Mouse (Mus musculus): ENCODE results near the gene Gm9767. TPM values are rescaled to one million over a fixed set of nuclear protein-coding genes. Genes with fewer than 3 reads are reported as not detected.

Gm9767 gene
- polyA plus RNA-seq, 1 experiment from 2014 or later: 0.20 TPM

GRCm38 (mm10) chr10:26079678-26080077, 1.6 kb downstream of the Gm9767 start:
- Histone ChIP-seq H3K4me3 (ENCODE audit: low read length) (no peak overlapping the region), H3K9ac (ENCODE audit: low read depth, low read length) (no peak overlapping the region), H3K27ac (ENCODE audit: low read depth, low read length) (no peak overlapping the region), H3K36me3 (ENCODE audit: control insufficient read depth, insufficient read depth, low read length) (no peaks in the 10 kb centered on the region), H3K27me3 (ENCODE audit: control insufficient read depth, insufficient read depth, low read length) (peaks cover 6% of the 10 kb centered on the region; the same call in 1 of the 2 replicates), H3K4me2 (replicated peaks; ENCODE audit: low read depth, low read length) (no peak overlapping the region), H3K4me1 (ENCODE audit: control insufficient read depth, insufficient read depth, low read length) (no peaks in the 10 kb centered on the region), H3K9me3 (ENCODE audit: control insufficient read depth, low read length) (no peaks in the 10 kb centered on the region)
- no peak for ATAC-seq (ENCODE audit: low FRiP score, low TSS enrichment)
- 79% methylated on average over 3 of the region's 3 CpGs for WGBS

GRCm38 (mm10) chr10:26082081-26082480, 4.0 kb downstream of the Gm9767 start:
- H3K4me2 ChIP-seq (replicated peaks; ENCODE audit: low read depth, low read length): no peak overlapping the region
- 67% methylated on average over 4 of the region's 4 CpGs for WGBS
- no peak overlapping the region for H3K9ac ChIP-seq (ENCODE audit: low read depth, low read length)
- H3K4me3 ChIP-seq (ENCODE audit: low read length): no peak overlapping the region
- no peak for ATAC-seq (ENCODE audit: low FRiP score, low TSS enrichment)
- peaks cover 6% of the 10 kb centered on the region; the same call in 1 of the 2 replicates for H3K27me3 ChIP-seq (ENCODE audit: control insufficient read depth, insufficient read depth, low read length)
- no peaks in the 10 kb centered on the region for H3K9me3 ChIP-seq (ENCODE audit: control insufficient read depth, low read length)
- H3K36me3 ChIP-seq (ENCODE audit: control insufficient read depth, insufficient read depth, low read length): no peaks in the 10 kb centered on the region
- no peaks in the 10 kb centered on the region for H3K4me1 ChIP-seq (ENCODE audit: control insufficient read depth, insufficient read depth, low read length)
- H3K27ac ChIP-seq (ENCODE audit: low read depth, low read length): no peak overlapping the region

- WGBS: 87% methylated on average over 3 of the region's 3 CpGs
- no peak for ATAC-seq (ENCODE audit: low FRiP score, low TSS enrichment)
Observed at GRCm38 (mm10) chr10:26103330-26103982, 25.4 kb downstream of the Gm9767 start.

GRCm38 (mm10) chr10:26114409-26114808, 36.4 kb downstream of the Gm9767 start:
- no peaks in the 10 kb centered on the region for H3K27me3 ChIP-seq (ENCODE audit: control insufficient read depth, insufficient read depth, low read length)
- no peaks in the 10 kb centered on the region for H3K4me1 ChIP-seq (ENCODE audit: control insufficient read depth, insufficient read depth, low read length)
- 90% methylated on average over 4 of the region's 4 CpGs for WGBS

More at GRCm38 (mm10) chr10:26103330-26103982, 25.4 kb downstream of the Gm9767 start:
- Histone ChIP-seq H3K4me3 (ENCODE audit: low read length) (no peak overlapping the region), H3K4me2 (replicated peaks; ENCODE audit: low read depth, low read length) (no peak overlapping the region), H3K27me3 (ENCODE audit: control insufficient read depth, insufficient read depth, low read length) (no peaks in the 10 kb centered on the region), H3K4me1 (ENCODE audit: control insufficient read depth, insufficient read depth, low read length) (no peaks in the 10 kb centered on the region), H3K27ac (ENCODE audit: low read depth, low read length) (no peak overlapping the region), H3K9me3 (ENCODE audit: control insufficient read depth, low read length) (no peaks in the 10 kb centered on the region), H3K36me3 (ENCODE audit: control insufficient read depth, insufficient read depth, low read length) (no peaks in the 10 kb centered on the region), H3K9ac (ENCODE audit: low read depth, low read length) (no peak overlapping the region)

GRCm38 (mm10) chr10:26119067-26119821, 41.2 kb downstream of the Gm9767 start:
- no peak overlapping the region for H3K27ac ChIP-seq (ENCODE audit: low read depth, low read length)
- no peaks in the 10 kb centered on the region for H3K4me1 ChIP-seq (ENCODE audit: control insufficient read depth, insufficient read depth, low read length)
- 92% methylated on average over 6 of the region's 6 CpGs for WGBS
- no peak overlapping the region for H3K4me3 ChIP-seq (ENCODE audit: low read length)
- no peak overlapping the region for H3K9ac ChIP-seq (ENCODE audit: low read depth, low read length)
- H3K9me3 ChIP-seq (ENCODE audit: control insufficient read depth, low read length): no peaks in the 10 kb centered on the region
- no peak overlapping the region for H3K4me2 ChIP-seq (replicated peaks; ENCODE audit: low read depth, low read length)
- H3K36me3 ChIP-seq (ENCODE audit: control insufficient read depth, insufficient read depth, low read length): no peaks in the 10 kb centered on the region
- no peak for ATAC-seq (ENCODE audit: low FRiP score, low TSS enrichment)
- H3K27me3 ChIP-seq (ENCODE audit: control insufficient read depth, insufficient read depth, low read length): no peaks in the 10 kb centered on the region

More at GRCm38 (mm10) chr10:26114409-26114808, 36.4 kb downstream of the Gm9767 start:
- Histone ChIP-seq H3K36me3 (ENCODE audit: control insufficient read depth, insufficient read depth, low read length) (no peaks in the 10 kb centered on the region), H3K4me2 (replicated peaks; ENCODE audit: low read depth, low read length) (no peak overlapping the region), H3K9ac (ENCODE audit: low read depth, low read length) (no peak overlapping the region), H3K9me3 (ENCODE audit: control insufficient read depth, low read length) (no peaks in the 10 kb centered on the region), H3K27ac (ENCODE audit: low read depth, low read length) (no peak overlapping the region), H3K4me3 (ENCODE audit: low read length) (no peak overlapping the region)
- no peak for ATAC-seq (ENCODE audit: low FRiP score, low TSS enrichment)

- 78% methylated on average over 1 of the region's 1 CpGs for WGBS
- Histone ChIP-seq H3K9ac (ENCODE audit: low read depth, low read length) (no peak overlapping the region), H3K4me3 (ENCODE audit: low read length) (no peak overlapping the region), H3K36me3 (ENCODE audit: control insufficient read depth, insufficient read depth, low read length) (no peaks in the 10 kb centered on the region), H3K4me2 (replicated peaks; ENCODE audit: low read depth, low read length) (no peak overlapping the region), H3K27me3 (ENCODE audit: control insufficient read depth, insufficient read depth, low read length) (no peaks in the 10 kb centered on the region), H3K4me1 (ENCODE audit: control insufficient read depth, insufficient read depth, low read length) (no peaks in the 10 kb centered on the region), H3K27ac (ENCODE audit: low read depth, low read length) (no peak overlapping the region), H3K9me3 (ENCODE audit: control insufficient read depth, low read length) (no peaks in the 10 kb centered on the region)
- ATAC-seq (ENCODE audit: low FRiP score, low TSS enrichment): no peak
Observed at GRCm38 (mm10) chr10:26119822-26120183, 41.7 kb downstream of the Gm9767 start.

Other genes with a start within 250 kb of the Gm9767 start
- 1.9 and 3.1 TPM in 2 replicates for gene Tmem200a, start 797 bp downstream of the Gm9767 start, polyA plus RNA-seq (2014; fragmentation: Nextera tagmentation; extraction: Ambion mirVana)
- gene Samd3, start 151.5 kb downstream of the Gm9767 start, polyA plus RNA-seq (2014; fragmentation: Nextera tagmentation; extraction: Ambion mirVana): not detected in 2 replicates

Data from kidney, embryonic 14.5 days (tissue).